Mouse (Mus musculus): Measurements from ENCODE around the gene Pcsk4. TPM values are rescaled to one million over a fixed set of nuclear protein-coding genes. Genes with fewer than 3 reads are reported as not detected.
A peak's percentile ranks its signal among the peaks of the same experiment; 100 is the strongest.

Pcsk4 gene
- total and polyA plus RNA-seq, 3 experiments: 0.46 to 1.1 TPM; not detected in 1

DNA sequence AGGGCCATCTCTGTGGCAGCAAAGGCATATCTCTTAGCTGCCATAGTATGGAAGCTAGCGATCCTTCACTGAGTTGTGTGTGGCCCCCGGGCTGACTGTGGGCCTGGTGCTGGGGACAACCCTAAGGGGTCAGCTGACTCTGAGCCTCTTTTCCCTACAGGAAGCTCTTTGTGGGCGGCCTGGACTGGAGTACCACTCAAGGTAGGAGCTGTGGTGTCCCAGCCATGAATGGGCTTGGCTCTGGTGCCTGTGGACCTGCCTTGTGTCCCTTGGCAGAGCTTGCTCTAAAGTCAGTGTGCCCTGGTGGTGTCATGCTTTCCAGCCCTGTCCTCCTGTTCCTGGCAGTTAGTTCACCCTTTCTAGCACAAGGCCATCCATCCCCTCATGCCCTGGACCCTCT is 55.5 kb downstream of the Pcsk4 start:
- H3K79me2 ChIP-seq (replicated peaks; ENCODE audit: control insufficient read depth, extremely low read depth, insufficient read depth, poor library complexity, severe bottlenecking): peaks cover 60% of the 10 kb centered on the region
- H3K36me3 ChIP-seq (replicated peaks in 1 of 2; ENCODE audit: control insufficient read depth in 1 of 2, insufficient read depth in 1 of 2, low read length in 1 of 2): peaks cover 60 to 86% of the 10 kb centered on the region in 2 experiments
- H3K4me1 ChIP-seq (ENCODE audit: control insufficient read depth in 1 of 2, insufficient read depth in 2 of 2): peaks cover 34 to 57% of the 10 kb centered on the region in 2 experiments
- H3K27ac ChIP-seq (ENCODE audit: insufficient read depth, low read depth): 0 out of 2 replicates have a peak overlapping the region, but pooled peaks have one; percentile 0
- no peak for DNase-seq (ENCODE audit: extremely low read depth)
- no peak overlapping the region for H3K4me2 ChIP-seq (ENCODE audit: insufficient read depth, low read depth, poor library complexity, severe bottlenecking)
- H3K4me3 ChIP-seq (replicated peaks in 1 of 3; ENCODE audit: low read depth in 2 of 3, low read length in 2 of 3, poor library complexity in 1 of 3): no peak overlapping the region
- TF ChIP-seq UBTF (IDR thresholded peaks at IDR 0.05; ENCODE audit: low read depth, low read length) (no peak), TBP (conservative IDR thresholded peaks at IDR 0.05; ENCODE audit: low read depth, low read length) (no peak), POLR2AphosphoS2 (IDR thresholded peaks at IDR 0.05; ENCODE audit: low read depth, low read length) (no peak), ZMIZ1 (IDR thresholded peaks at IDR 0.05; ENCODE audit: low read depth, low read length) (no peak), JUN (IDR thresholded peaks at IDR 0.05; ENCODE audit: insufficient read depth, low read depth, low read length) (no peak), NRF1 (IDR thresholded peaks at IDR 0.05; ENCODE audit: low read depth, low read length) (no peak), CTCF (conservative IDR thresholded peaks at IDR 0.05 in 1 of 2, IDR thresholded peaks at IDR 0.05 in 1 of 2; ENCODE audit: low read depth in 2 of 2, low read length in 2 of 2) (no peak), E2F4 (IDR thresholded peaks at IDR 0.05; ENCODE audit: insufficient replicate concordance, low read depth, low read length) (no peak), MXI1 (IDR thresholded peaks at IDR 0.05; ENCODE audit: low read depth, low read length) (no peak)
- dilution Hi-C loops (cut with MboI; ENCODE audit: extremely low pct_ligation_motif_present, extremely low pct_unique_long_range_greater_than_20kb, low sequenced_read_pairs): no loop called here
- no peak overlapping the region for H3K9ac ChIP-seq (ENCODE audit: insufficient read depth, low read depth)
- no peaks in the 10 kb centered on the region for H3K27me3 ChIP-seq (replicated peaks)
- no peaks in the 10 kb centered on the region for H3K9me3 ChIP-seq (replicated peaks; ENCODE audit: low read length)
- in situ Hi-C loops (cut with MboI; ENCODE audit: low pct_ligation_motif_present, low pct_unique_long_range_greater_than_20kb, low sequenced_read_pairs): no loop called here

DNA sequence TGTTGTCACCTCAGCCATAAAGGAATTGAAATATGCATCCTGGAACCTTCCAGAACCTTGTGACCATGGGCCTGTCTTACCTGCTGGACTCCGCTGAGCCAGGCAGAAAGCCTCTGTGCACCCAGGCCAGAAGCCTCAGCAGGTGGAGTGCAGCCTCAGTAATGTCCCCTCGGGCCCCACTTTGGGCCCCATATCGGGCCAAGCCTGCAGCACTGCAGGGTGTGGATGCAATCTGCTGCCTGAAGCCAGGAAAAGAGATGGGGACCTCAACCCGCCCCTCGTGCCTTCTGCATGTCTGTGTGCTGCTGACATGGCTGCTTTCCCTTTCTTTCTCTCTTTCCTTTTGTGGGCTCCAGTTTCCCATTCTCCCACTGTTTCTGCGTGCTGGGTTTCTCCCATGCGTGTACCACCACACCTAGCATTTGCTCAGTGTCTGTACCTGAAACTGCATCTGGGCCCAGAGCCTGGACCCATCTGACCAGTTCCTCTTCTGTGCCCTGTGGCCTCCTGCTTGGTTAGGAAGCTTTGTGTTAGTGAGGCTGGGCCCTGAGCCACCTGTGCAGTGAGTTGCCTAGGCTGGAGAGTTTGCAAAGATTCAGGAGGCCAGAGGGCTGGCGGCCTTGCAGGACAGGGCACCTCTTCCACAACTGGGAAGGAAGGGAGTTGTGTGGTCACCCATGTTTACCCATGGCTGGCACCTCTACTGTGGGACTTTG is 57.3 kb downstream of the Pcsk4 start:
- Histone ChIP-seq H3K27ac (ENCODE audit: insufficient read depth, low read depth) (peak overlapping the region; percentile 50), H3K4me2 (ENCODE audit: insufficient read depth, low read depth, poor library complexity, severe bottlenecking) (0 out of 2 replicates have a peak overlapping the region, but pooled peaks have one; percentile 2), H3K9ac (ENCODE audit: insufficient read depth, low read depth) (no peak overlapping the region), H3K79me2 (replicated peaks; ENCODE audit: control insufficient read depth, extremely low read depth, insufficient read depth, poor library complexity, severe bottlenecking) (peaks cover 78% of the 10 kb centered on the region), H3K36me3 (replicated peaks in 1 of 2; ENCODE audit: control insufficient read depth in 1 of 2, insufficient read depth in 1 of 2, low read length in 1 of 2) (peaks cover 48 to 82% of the 10 kb centered on the region in 2 experiments), H3K27me3 (replicated peaks) (no peaks in the 10 kb centered on the region), H3K4me1 (ENCODE audit: control insufficient read depth in 1 of 2, insufficient read depth in 2 of 2) (peaks cover 45 to 68% of the 10 kb centered on the region in 2 experiments), H3K9me3 (replicated peaks; ENCODE audit: low read length) (no peaks in the 10 kb centered on the region), H3K4me3 (replicated peaks in 1 of 3; ENCODE audit: low read depth in 2 of 3, low read length in 2 of 3, poor library complexity in 1 of 3) (no peak overlapping the region)
- DNase-seq (ENCODE audit: extremely low read depth): no peak
- in situ Hi-C loops (cut with MboI; ENCODE audit: low pct_ligation_motif_present, low pct_unique_long_range_greater_than_20kb, low sequenced_read_pairs) (no loop called here), dilution Hi-C loops (cut with MboI; ENCODE audit: extremely low pct_ligation_motif_present, extremely low pct_unique_long_range_greater_than_20kb, low sequenced_read_pairs) (no loop called here)
- TF ChIP-seq IRF4 (IDR thresholded peaks at IDR 0.05; ENCODE audit: low read depth, low read length) (peak; percentile 67), RCOR1 (conservative IDR thresholded peaks at IDR 0.05; ENCODE audit: low read depth, low read length) (0 out of 2 replicates have a peak, but pooled peaks have one; percentile 31), MAZ (IDR thresholded peaks at IDR 0.05; ENCODE audit: low read depth, low read length) (no peak), KAT2A (IDR thresholded peaks at IDR 0.05; ENCODE audit: insufficient replicate concordance, low read length) (no peak), TCF12 (IDR thresholded peaks at IDR 0.05; ENCODE audit: low read depth, low read length) (peak; percentile 50; the same call in 1 of the 2 replicates), EP300 (IDR thresholded peaks at IDR 0.05; ENCODE audit: low read length) (peak; percentile 69)

Other genes with a start within 250 kb of the Pcsk4 start
Only the 20 nearest of the 26 such genes appear.
- 2.3 and 2.6 TPM in 2 replicates for gene Cbarp, start 188.7 kb downstream of the Pcsk4 start, total RNA-seq (2012; rRNA removed)
- 0.09 and 0.19 TPM in 2 replicates for gene Cbarp, start 188.7 kb downstream of the Pcsk4 start, total RNA-seq (2014; rRNA removed)
- gene Cbarp, start 188.7 kb downstream of the Pcsk4 start, polyA plus RNA-seq (2012; ENCODE audit: insufficient read length, low read depth): 1.7 and 2.4 TPM in 2 replicates
- 11.6 and 16.2 TPM in 2 replicates for gene Midn, start 181.2 kb downstream of the Pcsk4 start, total RNA-seq (2012; rRNA removed)
- 3.9 and 4.7 TPM in 2 replicates for gene Midn, start 181.2 kb downstream of the Pcsk4 start, total RNA-seq (2014; rRNA removed)
- gene Midn, start 181.2 kb downstream of the Pcsk4 start, polyA plus RNA-seq (2012; ENCODE audit: insufficient read length, low read depth): 25.2 and 33.2 TPM in 2 replicates
- gene Cirbp, start 163.5 kb downstream of the Pcsk4 start, total RNA-seq (2012; rRNA removed): 28.3 and 34.4 TPM in 2 replicates
- gene Cirbp, start 163.5 kb downstream of the Pcsk4 start, total RNA-seq (2014; rRNA removed): 27.0 and 31.9 TPM in 2 replicates
- 40.2 and 45.9 TPM in 2 replicates for gene Cirbp, start 163.5 kb downstream of the Pcsk4 start, polyA plus RNA-seq (2012; ENCODE audit: insufficient read length, low read depth)
- gene 1600002K03Rik, start 156.6 kb downstream of the Pcsk4 start, total RNA-seq (2012; rRNA removed): 30.5 and 37.7 TPM in 2 replicates
- gene 1600002K03Rik, start 156.6 kb downstream of the Pcsk4 start, total RNA-seq (2014; rRNA removed): 34.3 and 40.2 TPM in 2 replicates
- gene 1600002K03Rik, start 156.6 kb downstream of the Pcsk4 start, polyA plus RNA-seq (2012; ENCODE audit: insufficient read length, low read depth): 19.3 and 21.9 TPM in 2 replicates
- gene Efna2, start 150.0 kb downstream of the Pcsk4 start, total RNA-seq (2012; rRNA removed): 0.63 and 1.5 TPM in 2 replicates
- gene Efna2, start 150.0 kb downstream of the Pcsk4 start, total RNA-seq (2014; rRNA removed): 0.23 and 0.34 TPM in 2 replicates
- gene Efna2, start 150.0 kb downstream of the Pcsk4 start, polyA plus RNA-seq (2012; ENCODE audit: insufficient read length, low read depth): 0.45 and 0.86 TPM in 2 replicates
- 35.6 and 44.3 TPM in 2 replicates for gene Mum1, start 103.1 kb downstream of the Pcsk4 start, total RNA-seq (2012; rRNA removed)
- gene Mum1, start 103.1 kb downstream of the Pcsk4 start, total RNA-seq (2014; rRNA removed): 24.1 and 25.1 TPM in 2 replicates
- 22.9 and 24.1 TPM in 2 replicates for gene Mum1, start 103.1 kb downstream of the Pcsk4 start, polyA plus RNA-seq (2012; ENCODE audit: insufficient read length, low read depth)
- gene Ndufs7, start 80.4 kb downstream of the Pcsk4 start, total RNA-seq (2012; rRNA removed): 248 and 282 TPM in 2 replicates
- gene Ndufs7, start 80.4 kb downstream of the Pcsk4 start, total RNA-seq (2014; rRNA removed): 124 and 154 TPM in 2 replicates
- gene Ndufs7, start 80.4 kb downstream of the Pcsk4 start, polyA plus RNA-seq (2012; ENCODE audit: insufficient read length, low read depth): 222 and 228 TPM in 2 replicates
- 0.30 and 0.38 TPM in 2 replicates for gene Gamt, start 68.5 kb downstream of the Pcsk4 start, total RNA-seq (2012; rRNA removed)
- 0.24 TPM in 1 of 2 replicates, not detected in the other for gene Gamt, start 68.5 kb downstream of the Pcsk4 start, total RNA-seq (2014; rRNA removed)
- 0.42 TPM in 1 of 2 replicates, not detected in the other for gene Gamt, start 68.5 kb downstream of the Pcsk4 start, polyA plus RNA-seq (2012; ENCODE audit: insufficient read length, low read depth)
- 162 and 172 TPM in 2 replicates for gene Dazap1, start 68.0 kb downstream of the Pcsk4 start, total RNA-seq (2012; rRNA removed)
- gene Dazap1, start 68.0 kb downstream of the Pcsk4 start, total RNA-seq (2014; rRNA removed): 180 and 187 TPM in 2 replicates
- gene Dazap1, start 68.0 kb downstream of the Pcsk4 start, polyA plus RNA-seq (2012; ENCODE audit: insufficient read length, low read depth): 236 and 252 TPM in 2 replicates
- gene Rps15, start 37.0 kb downstream of the Pcsk4 start, total RNA-seq (2012; rRNA removed): 4,610 and 5,342 TPM in 2 replicates
- 2,343 and 2,739 TPM in 2 replicates for gene Rps15, start 37.0 kb downstream of the Pcsk4 start, total RNA-seq (2014; rRNA removed)
- 2,279 and 2,754 TPM in 2 replicates for gene Rps15, start 37.0 kb downstream of the Pcsk4 start, polyA plus RNA-seq (2012; ENCODE audit: insufficient read length, low read depth)
- 0.13 TPM in 2 replicates for gene Apc2, start 33.5 kb downstream of the Pcsk4 start, total RNA-seq (2012; rRNA removed)
- not detected in 2 replicates for gene Apc2, start 33.5 kb downstream of the Pcsk4 start, total RNA-seq (2014; rRNA removed)
- gene Apc2, start 33.5 kb downstream of the Pcsk4 start, polyA plus RNA-seq (2012; ENCODE audit: insufficient read length, low read depth): 0.04 and 0.07 TPM in 2 replicates
- gene 2310011J03Rik, start 9.0 kb downstream of the Pcsk4 start, total RNA-seq (2012; rRNA removed): 46.8 and 59.7 TPM in 2 replicates
- gene 2310011J03Rik, start 9.0 kb downstream of the Pcsk4 start, total RNA-seq (2014; rRNA removed): 35.6 and 37.5 TPM in 2 replicates
- gene 2310011J03Rik, start 9.0 kb downstream of the Pcsk4 start, polyA plus RNA-seq (2012; ENCODE audit: insufficient read length, low read depth): 34.6 and 38.9 TPM in 2 replicates
- 1.7 and 5.0 TPM in 2 replicates for gene Reep6, start 455 bp upstream of the Pcsk4 start, total RNA-seq (2012; rRNA removed)
- gene Reep6, start 455 bp upstream of the Pcsk4 start, total RNA-seq (2014; rRNA removed): 0.20 and 0.48 TPM in 2 replicates
- 5.2 and 7.5 TPM in 2 replicates for gene Reep6, start 455 bp upstream of the Pcsk4 start, polyA plus RNA-seq (2012; ENCODE audit: insufficient read length, low read depth)
- 0.38 and 0.55 TPM in 2 replicates for gene Adamtsl5, start 18.9 kb upstream of the Pcsk4 start, total RNA-seq (2012; rRNA removed)
- 0.16 and 0.27 TPM in 2 replicates for gene Adamtsl5, start 18.9 kb upstream of the Pcsk4 start, total RNA-seq (2014; rRNA removed)
- 0.07 and 0.16 TPM in 2 replicates for gene Adamtsl5, start 18.9 kb upstream of the Pcsk4 start, polyA plus RNA-seq (2012; ENCODE audit: insufficient read length, low read depth)
- not detected in 2 replicates for gene Plk5, start 27.0 kb upstream of the Pcsk4 start, total RNA-seq (2012; rRNA removed)
- gene Plk5, start 27.0 kb upstream of the Pcsk4 start, total RNA-seq (2014; rRNA removed): not detected in 2 replicates
- gene Plk5, start 27.0 kb upstream of the Pcsk4 start, polyA plus RNA-seq (2012; ENCODE audit: insufficient read length, low read depth): not detected in 2 replicates
- gene Mex3d, start 58.2 kb upstream of the Pcsk4 start, total RNA-seq (2012; rRNA removed): 8.4 and 8.5 TPM in 2 replicates
- 4.9 and 6.6 TPM in 2 replicates for gene Mex3d, start 58.2 kb upstream of the Pcsk4 start, total RNA-seq (2014; rRNA removed)
- gene Mex3d, start 58.2 kb upstream of the Pcsk4 start, polyA plus RNA-seq (2012; ENCODE audit: insufficient read length, low read depth): 4.7 and 5.9 TPM in 2 replicates
- gene Mbd3, start 70.1 kb upstream of the Pcsk4 start, total RNA-seq (2012; rRNA removed): 61.9 and 67.0 TPM in 2 replicates
- 48.7 and 51.5 TPM in 2 replicates for gene Mbd3, start 70.1 kb upstream of the Pcsk4 start, total RNA-seq (2014; rRNA removed)
- 131 and 133 TPM in 2 replicates for gene Mbd3, start 70.1 kb upstream of the Pcsk4 start, polyA plus RNA-seq (2012; ENCODE audit: insufficient read length, low read depth)
- gene Uqcr11, start 77.3 kb upstream of the Pcsk4 start, total RNA-seq (2012; rRNA removed): 466 and 529 TPM in 2 replicates
- 442 and 444 TPM in 2 replicates for gene Uqcr11, start 77.3 kb upstream of the Pcsk4 start, total RNA-seq (2014; rRNA removed)
- 206 and 248 TPM in 2 replicates for gene Uqcr11, start 77.3 kb upstream of the Pcsk4 start, polyA plus RNA-seq (2012; ENCODE audit: insufficient read length, low read depth)
- gene Tcf3, start 104.1 kb upstream of the Pcsk4 start, total RNA-seq (2012; rRNA removed): 179 and 207 TPM in 2 replicates
- gene Tcf3, start 104.1 kb upstream of the Pcsk4 start, total RNA-seq (2014; rRNA removed): 139 and 146 TPM in 2 replicates
- 208 and 223 TPM in 2 replicates for gene Tcf3, start 104.1 kb upstream of the Pcsk4 start, polyA plus RNA-seq (2012; ENCODE audit: insufficient read length, low read depth)
- not detected in 2 replicates for gene Onecut3, start 165.3 kb upstream of the Pcsk4 start, total RNA-seq (2012; rRNA removed)
- gene Onecut3, start 165.3 kb upstream of the Pcsk4 start, total RNA-seq (2014; rRNA removed): not detected in 2 replicates
- gene Onecut3, start 165.3 kb upstream of the Pcsk4 start, polyA plus RNA-seq (2012; ENCODE audit: insufficient read length, low read depth): not detected in 2 replicates